Mouse (Mus musculus) cerebellum, adult 8-10 months (tissue): ENCODE results near the gene Fam208a.

ENCODE experiments used
- DNase-seq: peaks from one replicate; pipeline ENCODE4 v3.0.0; 2022

The Fam208a gene

GRCm38 (mm10) chr14:27422301-27422700 is 6.3 kb upstream of the Fam208a start:
- no peak for DNase-seq

GRCm38 (mm10) chr14:27428973-27429711 is 508 bp downstream of the Fam208a start:
- peak; percentile 86 for DNase-seq

- DNase-seq, result no peak
Observed at GRCm38 (mm10) chr14:27430280-27430679, 1.6 kb downstream of the Fam208a start.

- no peak for DNase-seq
Observed at GRCm38 (mm10) chr14:27432064-27432463, 3.4 kb downstream of the Fam208a start.

- DNase-seq, result no peak
Observed at GRCm38 (mm10) chr14:27436116-27436515, 7.5 kb downstream of the Fam208a start.

- DNase-seq, result no peak
Observed at GRCm38 (mm10) chr14:27436826-27437225, 8.2 kb downstream of the Fam208a start.

GRCm38 (mm10) chr14:27440921-27441320 is 12.3 kb downstream of the Fam208a start:
- no peak for DNase-seq

- peak; percentile 21 for DNase-seq
Observed at GRCm38 (mm10) chr14:27444851-27445281, 16.2 kb downstream of the Fam208a start.

- DNase-seq, result no peak
Observed at GRCm38 (mm10) chr14:27446963-27447362, 18.3 kb downstream of the Fam208a start.

- no peak for DNase-seq
Observed at GRCm38 (mm10) chr14:27491399-27491798, 62.8 kb downstream of the Fam208a start.

GRCm38 (mm10) chr14:27493516-27493915 is 64.9 kb downstream of the Fam208a start:
- no peak for DNase-seq

GRCm38 (mm10) chr14:27501096-27501495 is 72.5 kb downstream of the Fam208a start:
- no peak for DNase-seq

- DNase-seq, result peak; percentile 100
Observed at GRCm38 (mm10) chr14:27507894-27508643, 79.4 kb downstream of the Fam208a start, which contains the start of gene Ccdc66. TSS of gene Ccdc66 (minus strand) at chr14:27508460.

- no peak for DNase-seq
Observed at GRCm38 (mm10) chr14:27508644-27509301, 80.1 kb downstream of the Fam208a start.

GRCm38 (mm10) chr14:27524541-27524940 is 95.9 kb downstream of the Fam208a start:
- no peak for DNase-seq
